Mouse (Mus musculus) embryonic facial prominence, embryonic 15.5 days (tissue): ENCODE data around the gene Ilf3. TPM values are rescaled to one million over a fixed set of nuclear protein-coding genes. Genes with fewer than 3 reads are reported as not detected.

Source experiments
- ATAC-seq: fragments of 200-750 bp; cut with Nextera tagmentation; 2 replicates; pipeline ENCODE4 v1.8.0; 2017; ENCODE audit warnings: low read depth, moderate TSS enrichment; ENCODE audit not compliant: insufficient number of reproducible peaks, low FRiP score, low TSS enrichment
- H3K27ac ChIP-seq: fragments of 300-500 bp; sonication (generic); replicated peaks from 2 replicates; pipeline ENCODE4 v1.5.1; 2015; ENCODE audit warnings: mild to moderate bottlenecking, inconsistent platforms
- H3K27me3 ChIP-seq: fragments of 300-500 bp; sonication (generic); 2 replicates; pipeline ENCODE4 v1.6.1; 2015; ENCODE audit warnings: inconsistent platforms
- H3K36me3 ChIP-seq: fragments of 300-500 bp; sonication (generic); 2 replicates; pipeline ENCODE4 v1.6.1; 2015; ENCODE audit warnings: mild to moderate bottlenecking, inconsistent platforms
- H3K4me1 ChIP-seq: fragments of 300-500 bp; sonication (generic); 2 replicates; pipeline ENCODE4 v1.6.1; 2015; ENCODE audit warnings: inconsistent platforms
- H3K4me2 ChIP-seq: fragments of 300-500 bp; sonication (generic); replicated peaks from 2 replicates; pipeline ENCODE4 v1.6.1; 2015; ENCODE audit warnings: mild to moderate bottlenecking, inconsistent platforms
- H3K4me3 ChIP-seq: fragments of 300-500 bp; sonication (generic); replicated peaks from 2 replicates; pipeline ENCODE4 v1.5.1; 2015; ENCODE audit warnings: mild to moderate bottlenecking, inconsistent platforms
- H3K9ac ChIP-seq: fragments of 300-500 bp; sonication (generic); 2 replicates; pipeline ENCODE4 v1.6.1; 2015; ENCODE audit warnings: inconsistent platforms
- H3K9me3 ChIP-seq: fragments of 300-500 bp; sonication (generic); replicated peaks from 2 replicates; pipeline ENCODE4 v1.6.1; 2016; ENCODE audit warnings: inconsistent platforms
- WGBS: fragments of 180-500 bp; shearing (Covaris S2); methylation state at CpG from one replicate; pipeline ENCODE4 v1.1.7; 2015; 5-methylcytosine and 5-hydroxymethylcytosine counted together
- polyA plus RNA-seq: library from polyadenylated mRNA; unstranded; fragments of >200 nt; fragmentation: Nextera tagmentation; extraction: Ambion mirVana; gene quantifications from 2 replicates; pipeline ENCODE4 v1.2.1, GENCODE M21; 2015

Ilf3 gene
- polyA plus RNA-seq, 1 experiment from 2014 or later: 179 TPM

DNA sequence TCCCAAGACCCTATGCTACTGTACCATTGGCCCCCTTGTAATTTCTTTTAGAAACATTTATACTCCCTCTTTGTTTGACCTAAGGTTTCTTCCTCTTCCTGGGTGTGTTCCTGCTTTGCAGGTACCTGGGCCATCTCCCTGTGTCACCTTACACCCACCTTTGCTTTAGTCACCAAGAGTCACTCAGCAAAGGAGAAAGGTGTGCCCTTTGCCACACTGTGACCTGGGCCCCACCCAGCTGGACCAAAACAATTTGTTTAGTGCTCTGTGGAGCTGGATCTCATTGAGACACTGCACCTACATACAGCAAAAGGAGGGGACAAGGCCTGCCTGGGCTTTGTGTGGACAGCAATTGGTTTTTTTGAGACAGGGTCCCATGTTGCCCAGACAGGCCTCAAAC lies 72.7 kb downstream of the Ilf3 start:
- Histone ChIP-seq H3K27ac (no peak overlapping the region), H3K9ac (no peak overlapping the region), H3K4me3 (no peak overlapping the region), H3K4me1 (peaks cover 42% of the 10 kb centered on the region), H3K4me2 (no peak overlapping the region), H3K9me3 (no peaks in the 10 kb centered on the region), H3K36me3 (peaks cover 13% of the 10 kb centered on the region), H3K27me3 (no peaks in the 10 kb centered on the region)
- ATAC-seq: no peak

DNA sequence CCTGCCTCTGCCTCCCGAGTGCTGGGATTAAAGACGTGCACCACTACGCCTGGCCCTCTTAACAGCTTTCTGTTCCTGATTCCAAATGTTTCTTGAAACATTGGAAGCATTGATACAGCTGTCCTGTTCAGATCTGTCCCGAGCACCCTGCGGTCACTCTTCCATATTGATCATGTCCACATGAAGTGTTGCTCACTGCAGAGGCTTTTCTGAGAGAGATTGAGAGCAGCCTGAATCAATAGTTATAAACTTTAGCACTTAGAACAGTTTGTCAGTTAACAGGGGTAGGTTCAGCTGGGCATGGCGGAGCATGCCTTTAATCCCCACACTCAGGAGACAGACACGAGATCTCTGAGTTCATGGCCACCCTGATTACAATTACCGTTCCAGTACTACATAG lies 76.2 kb downstream of the Ilf3 start:
- 89% methylated on average over 8 of the region's 8 CpGs for WGBS
- no peak overlapping the region for H3K4me2 ChIP-seq
- H3K9ac ChIP-seq: no peak overlapping the region
- H3K9me3 ChIP-seq: no peaks in the 10 kb centered on the region
- H3K27ac ChIP-seq: no peak overlapping the region
- H3K36me3 ChIP-seq: peaks cover 13% of the 10 kb centered on the region
- H3K4me1 ChIP-seq: peaks cover 15% of the 10 kb centered on the region
- no peaks in the 10 kb centered on the region for H3K27me3 ChIP-seq
- H3K4me3 ChIP-seq: no peak overlapping the region
- ATAC-seq: no peak

DNA sequence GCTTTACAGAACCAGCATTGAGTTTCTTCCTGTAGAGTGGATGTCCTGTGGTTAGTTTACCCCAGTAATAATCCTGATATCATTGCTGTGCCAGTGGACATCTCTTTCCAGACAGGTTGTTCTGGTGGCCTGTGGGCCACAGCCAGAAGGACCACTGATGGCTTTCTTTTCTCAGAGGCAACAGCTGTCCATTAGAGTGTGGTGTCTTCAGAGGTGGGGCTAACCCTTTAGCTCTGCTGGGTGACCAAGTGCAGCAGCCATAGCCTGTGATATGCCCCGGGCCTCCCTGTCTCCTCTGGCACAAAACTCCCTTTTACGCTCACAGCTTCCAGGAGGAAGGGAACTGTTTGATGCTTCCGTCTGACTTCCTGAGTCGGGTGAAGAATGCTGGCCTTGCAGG lies 76.9 kb downstream of the Ilf3 start:
- ATAC-seq: no peak
- Histone ChIP-seq H3K4me1 (peaks cover 8% of the 10 kb centered on the region), H3K9me3 (no peaks in the 10 kb centered on the region), H3K9ac (no peak overlapping the region), H3K36me3 (peaks cover 13% of the 10 kb centered on the region), H3K4me3 (no peak overlapping the region), H3K27me3 (no peaks in the 10 kb centered on the region), H3K4me2 (no peak overlapping the region), H3K27ac (no peak overlapping the region)
- 84% methylated on average over 4 of the region's 4 CpGs for WGBS

DNA sequence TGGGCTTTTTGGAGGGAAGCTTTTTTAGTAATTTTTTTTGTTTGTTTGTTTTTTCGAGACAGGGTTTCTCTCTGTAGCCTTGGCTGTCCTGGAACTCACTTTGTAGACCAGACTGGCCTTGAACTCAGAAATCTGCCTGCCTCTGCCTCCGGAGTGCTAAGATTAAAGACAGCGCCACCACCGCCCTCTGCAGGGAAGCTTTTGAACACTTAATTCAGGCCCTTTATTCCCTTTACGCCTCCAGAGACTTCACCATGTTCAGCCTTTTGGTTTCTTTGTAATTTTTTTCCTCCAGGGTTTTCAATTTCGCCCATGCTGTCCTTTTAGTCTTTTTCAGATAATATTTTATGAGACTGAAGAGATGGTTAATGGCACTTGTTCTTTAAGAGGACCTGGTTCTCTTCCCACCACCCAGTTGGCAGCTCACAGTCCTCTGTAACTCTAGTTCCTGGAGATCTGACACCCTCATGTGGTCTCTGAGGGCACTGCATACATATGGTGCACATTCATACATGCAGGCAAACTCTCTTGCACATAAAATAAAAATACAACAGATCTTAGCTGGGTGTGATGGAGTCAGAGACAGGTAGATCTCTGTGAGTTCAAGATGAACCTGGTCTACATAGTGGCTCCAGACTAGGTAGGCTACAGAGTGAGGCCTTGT lies 77.5 kb downstream of the Ilf3 start:
- Histone ChIP-seq H3K27ac (no peak overlapping the region), H3K27me3 (no peaks in the 10 kb centered on the region), H3K9ac (no peak overlapping the region), H3K4me1 (peaks cover 7% of the 10 kb centered on the region; the same call in 1 of the 2 replicates), H3K4me2 (no peak overlapping the region), H3K4me3 (no peak overlapping the region), H3K9me3 (no peaks in the 10 kb centered on the region), H3K36me3 (peaks cover 13% of the 10 kb centered on the region)
- no peak for ATAC-seq
- WGBS: 93% methylated on average over 6 of the region's 6 CpGs

DNA sequence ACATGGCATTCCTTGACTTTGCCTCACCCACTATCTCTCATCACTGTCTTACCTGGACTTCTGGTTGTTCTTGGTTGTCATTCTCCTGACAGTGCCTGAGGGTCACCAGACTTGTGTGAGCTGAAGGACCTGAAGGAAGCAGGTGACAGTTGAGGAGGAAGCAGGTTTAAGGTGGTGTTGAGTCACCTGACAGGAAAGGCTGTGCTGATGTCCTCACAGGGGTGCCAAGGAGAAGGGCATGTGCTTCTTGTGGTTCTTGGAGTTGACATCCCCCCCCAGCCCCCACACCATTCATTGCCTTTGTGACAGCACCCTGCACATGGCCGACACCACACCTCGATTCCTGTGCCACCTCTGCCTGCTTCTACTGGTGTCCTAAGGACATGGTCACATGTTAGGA lies 80.1 kb downstream of the Ilf3 start:
- Histone ChIP-seq H3K36me3 (peaks cover 13% of the 10 kb centered on the region), H3K4me3 (no peak overlapping the region), H3K9ac (no peak overlapping the region), H3K4me1 (peaks cover 15% of the 10 kb centered on the region), H3K9me3 (no peaks in the 10 kb centered on the region), H3K4me2 (no peak overlapping the region), H3K27ac (no peak overlapping the region), H3K27me3 (no peaks in the 10 kb centered on the region)
- no peak for ATAC-seq
- 90% methylated on average over 2 of the region's 2 CpGs for WGBS

DNA sequence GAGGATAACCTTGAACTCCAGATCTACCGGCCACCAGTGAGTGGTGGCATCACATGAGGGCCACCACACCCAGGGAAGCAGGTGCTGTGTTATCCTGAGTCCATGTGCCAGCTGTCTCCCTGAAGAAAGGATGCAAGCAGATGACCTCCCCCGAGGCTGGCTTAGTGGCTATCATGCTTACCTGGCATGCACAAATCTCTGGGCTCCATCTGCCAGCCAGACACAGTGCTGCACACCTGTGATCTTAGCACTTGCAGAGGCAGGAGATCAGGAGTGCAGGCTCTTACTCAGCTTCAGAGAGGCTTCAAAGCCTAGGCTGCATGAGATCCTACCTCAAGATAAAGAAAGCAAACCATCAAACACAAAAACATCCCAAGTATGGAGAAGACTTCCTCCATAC lies 82.0 kb downstream of the Ilf3 start:
- H3K27ac ChIP-seq: no peak overlapping the region
- ATAC-seq: no peak
- H3K9ac ChIP-seq: no peak overlapping the region
- WGBS: 81% methylated on average over 2 of the region's 2 CpGs
- H3K4me1 ChIP-seq: peaks cover 15% of the 10 kb centered on the region
- H3K4me2 ChIP-seq: no peak overlapping the region
- H3K36me3 ChIP-seq: peaks cover 10% of the 10 kb centered on the region
- no peak overlapping the region for H3K4me3 ChIP-seq
- H3K9me3 ChIP-seq: no peaks in the 10 kb centered on the region
- H3K27me3 ChIP-seq: no peaks in the 10 kb centered on the region

DNA sequence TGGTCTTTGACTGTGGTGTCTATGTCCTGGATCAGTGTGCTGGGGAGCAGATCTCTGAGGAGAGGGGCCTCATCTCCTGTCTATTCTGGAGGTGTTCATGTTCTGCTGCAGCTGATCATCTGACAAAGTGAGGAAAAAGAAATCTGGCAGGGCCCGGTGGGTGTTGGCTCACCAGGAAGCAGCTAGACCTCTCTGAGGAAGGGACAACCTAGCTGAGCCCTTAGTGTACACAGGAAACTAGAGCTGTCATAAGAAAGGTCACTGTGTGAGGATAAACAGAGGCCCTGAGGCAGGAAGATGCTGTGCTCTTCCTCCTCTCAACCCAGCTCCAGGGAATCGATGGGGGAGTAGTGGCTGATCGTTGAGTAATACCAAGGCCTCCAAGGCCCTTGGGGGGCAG lies 82.6 kb downstream of the Ilf3 start:
- no peak overlapping the region for H3K4me3 ChIP-seq
- 79% methylated on average over 3 of the region's 3 CpGs for WGBS
- no peak overlapping the region for H3K27ac ChIP-seq
- H3K9ac ChIP-seq: no peak overlapping the region
- H3K27me3 ChIP-seq: no peaks in the 10 kb centered on the region
- peaks cover 5% of the 10 kb centered on the region for H3K36me3 ChIP-seq
- ATAC-seq: no peak
- H3K4me1 ChIP-seq: peaks cover 15% of the 10 kb centered on the region
- no peaks in the 10 kb centered on the region for H3K9me3 ChIP-seq
- no peak overlapping the region for H3K4me2 ChIP-seq

DNA sequence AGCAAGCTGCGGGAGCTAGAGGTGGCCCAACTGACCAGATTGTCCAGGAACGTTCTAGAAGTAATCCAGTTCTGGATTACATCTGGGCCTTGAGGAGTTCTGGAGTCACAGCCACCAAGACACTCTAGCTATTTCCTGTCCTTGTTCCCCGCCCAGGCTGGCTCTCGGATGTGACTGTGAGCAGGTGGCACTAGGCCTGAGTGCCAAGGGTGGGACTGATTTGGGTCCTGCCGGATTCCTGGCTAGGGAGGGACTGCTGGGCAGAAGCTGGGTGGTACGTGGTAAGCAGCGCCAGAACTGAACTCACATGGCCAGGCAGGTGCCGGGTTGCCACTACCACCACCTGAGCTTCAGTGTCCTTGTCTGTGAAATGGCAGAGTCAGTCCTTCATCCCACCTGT lies 83.7 kb downstream of the Ilf3 start:
- Histone ChIP-seq H3K36me3 (no peaks in the 10 kb centered on the region; the same call in 1 of the 2 replicates), H3K9ac (no peak overlapping the region)

DNA sequence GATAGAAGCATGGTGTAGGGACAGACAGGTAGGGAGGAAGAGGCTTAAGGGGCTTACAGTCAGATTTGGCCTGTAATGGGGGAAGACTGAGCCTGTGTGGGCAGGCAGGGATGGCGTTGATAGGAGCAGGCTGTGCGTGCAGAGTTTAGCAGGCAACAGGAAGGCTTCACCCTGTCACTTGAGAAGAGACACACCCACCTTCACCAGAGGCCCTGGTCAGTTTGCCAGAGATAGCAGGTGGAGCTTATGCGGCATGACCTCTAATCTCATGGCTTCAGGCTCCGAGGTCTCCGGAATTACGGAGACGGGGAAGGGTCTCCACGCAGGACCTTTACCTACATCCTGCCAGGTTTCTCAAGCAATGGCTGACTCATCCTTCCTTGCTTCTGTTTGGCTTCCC lies 84.2 kb downstream of the Ilf3 start:
- Histone ChIP-seq H3K9ac (no peak overlapping the region), H3K4me2 (no peak overlapping the region), H3K9me3 (no peaks in the 10 kb centered on the region), H3K4me3 (no peak overlapping the region), H3K4me1 (peaks cover 15% of the 10 kb centered on the region), H3K27me3 (no peaks in the 10 kb centered on the region), H3K36me3 (no peaks in the 10 kb centered on the region; the same call in 1 of the 2 replicates), H3K27ac (no peak overlapping the region)
- no peak for ATAC-seq
- 67% methylated on average over 8 of the region's 8 CpGs for WGBS

More for the DNA sequence above, 83.7 kb downstream of the Ilf3 start:
- Histone ChIP-seq H3K4me2 (no peak overlapping the region), H3K9me3 (no peaks in the 10 kb centered on the region), H3K27ac (no peak overlapping the region), H3K27me3 (no peaks in the 10 kb centered on the region), H3K4me3 (no peak overlapping the region), H3K4me1 (peaks cover 15% of the 10 kb centered on the region)
- WGBS: 83% methylated on average over 8 of the region's 8 CpGs
- no peak for ATAC-seq

DNA sequence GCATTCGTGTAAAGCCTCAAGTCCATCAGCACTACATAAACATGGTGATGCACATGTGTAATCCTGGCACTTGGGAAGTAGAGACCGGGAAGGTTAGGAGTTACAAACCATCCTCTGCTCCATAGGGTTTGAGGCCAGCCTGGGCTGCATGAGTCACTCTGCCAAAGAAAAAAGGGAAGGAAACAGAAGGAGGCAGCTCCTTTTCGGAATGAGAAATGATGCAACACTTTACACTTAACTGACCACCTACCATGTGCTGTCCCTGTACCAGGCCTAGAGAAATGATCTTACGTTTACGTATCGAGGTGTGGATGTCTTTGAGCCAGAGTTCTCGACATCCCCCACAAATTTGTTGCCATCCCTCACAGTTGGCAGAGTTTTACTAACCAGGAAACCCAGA lies 85.3 kb downstream of the Ilf3 start:
- WGBS: 88% methylated on average over 7 of the region's 7 CpGs

DNA sequence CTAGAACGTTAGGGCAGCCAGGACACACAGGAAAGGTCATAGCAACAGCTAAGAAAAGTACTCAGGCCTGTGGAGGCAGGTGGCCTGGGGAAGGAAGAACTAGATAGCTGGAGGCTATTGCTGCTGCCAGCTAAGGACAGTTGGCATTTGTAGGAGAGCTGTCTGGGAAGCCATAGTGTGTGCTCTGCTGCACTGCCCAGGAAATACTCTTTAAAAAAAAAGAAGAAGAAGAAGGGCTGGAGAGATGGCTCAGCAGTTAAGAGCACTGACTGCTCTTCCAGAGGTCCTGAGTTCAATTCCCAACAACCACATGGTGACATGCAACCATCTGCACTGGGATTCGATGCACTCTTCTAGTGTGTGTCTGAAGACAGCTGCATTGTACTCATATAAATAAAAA lies 85.8 kb downstream of the Ilf3 start:
- no peak for ATAC-seq
- 81% methylated on average over 2 of the region's 2 CpGs for WGBS
- peaks cover 8% of the 10 kb centered on the region; the same call in 1 of the 2 replicates for H3K36me3 ChIP-seq
- no peak overlapping the region for H3K27ac ChIP-seq
- H3K27me3 ChIP-seq: no peaks in the 10 kb centered on the region
- H3K4me2 ChIP-seq: no peak overlapping the region
- H3K4me1 ChIP-seq: peaks cover 15% of the 10 kb centered on the region
- no peaks in the 10 kb centered on the region for H3K9me3 ChIP-seq
- H3K4me3 ChIP-seq: no peak overlapping the region
- H3K9ac ChIP-seq: no peak overlapping the region

More for the DNA sequence above, 85.3 kb downstream of the Ilf3 start:
- Histone ChIP-seq H3K4me2 (no peak overlapping the region), H3K27ac (no peak overlapping the region), H3K27me3 (no peaks in the 10 kb centered on the region), H3K36me3 (0 out of 2 replicates have a peak, but pooled peaks cover 3% of the 10 kb centered on the region), H3K4me3 (no peak overlapping the region), H3K9me3 (no peaks in the 10 kb centered on the region), H3K9ac (no peak overlapping the region), H3K4me1 (peaks cover 15% of the 10 kb centered on the region)
- no peak for ATAC-seq

DNA sequence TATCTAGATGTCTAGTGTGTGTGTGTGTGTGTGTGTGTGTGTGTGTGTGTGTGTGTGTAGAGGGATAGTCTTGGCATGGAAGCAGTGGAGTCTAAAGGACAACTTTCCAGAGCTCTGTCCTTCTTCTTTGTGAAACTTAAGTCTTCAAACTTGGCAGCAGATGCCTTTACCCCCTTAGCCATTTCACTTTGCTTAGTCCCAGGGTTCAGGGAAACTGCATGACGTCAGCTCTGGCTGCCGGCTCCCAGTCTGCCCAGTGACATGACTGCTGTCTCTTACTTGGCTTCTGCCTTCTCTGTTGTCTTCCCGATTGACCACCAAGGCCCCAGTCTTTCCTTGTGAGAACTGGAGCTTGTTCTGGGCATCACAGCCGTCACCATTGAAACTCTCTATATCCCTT lies 86.9 kb downstream of the Ilf3 start:
- H3K9ac ChIP-seq: no peak overlapping the region
- no peak overlapping the region for H3K4me3 ChIP-seq
- H3K27me3 ChIP-seq: no peaks in the 10 kb centered on the region
- peaks cover 19% of the 10 kb centered on the region for H3K36me3 ChIP-seq
- no peak overlapping the region for H3K27ac ChIP-seq
- H3K4me2 ChIP-seq: no peak overlapping the region
- no peaks in the 10 kb centered on the region for H3K9me3 ChIP-seq
- H3K4me1 ChIP-seq: peaks cover 15% of the 10 kb centered on the region
- no peak for ATAC-seq
- 84% methylated on average over 4 of the region's 4 CpGs for WGBS
